Mouse (Mus musculus) megakaryocyte, embryonic 14.5 days (primary cell): Measurements from ENCODE around the gene Snx8.

Source experiments
- FLI1 ChIP-seq: IDR thresholded peaks from 2 replicates; pipeline ENCODE4 v1.6.1; 2012; ENCODE audit warnings: low read length, inconsistent platforms, mixed read lengths
- GATA1 ChIP-seq: IDR thresholded peaks from 3 replicates; pipeline ENCODE4 v1.6.1; 2012; ENCODE audit warnings: mixed read lengths, low read length, inconsistent platforms, borderline replicate concordance

DNA sequence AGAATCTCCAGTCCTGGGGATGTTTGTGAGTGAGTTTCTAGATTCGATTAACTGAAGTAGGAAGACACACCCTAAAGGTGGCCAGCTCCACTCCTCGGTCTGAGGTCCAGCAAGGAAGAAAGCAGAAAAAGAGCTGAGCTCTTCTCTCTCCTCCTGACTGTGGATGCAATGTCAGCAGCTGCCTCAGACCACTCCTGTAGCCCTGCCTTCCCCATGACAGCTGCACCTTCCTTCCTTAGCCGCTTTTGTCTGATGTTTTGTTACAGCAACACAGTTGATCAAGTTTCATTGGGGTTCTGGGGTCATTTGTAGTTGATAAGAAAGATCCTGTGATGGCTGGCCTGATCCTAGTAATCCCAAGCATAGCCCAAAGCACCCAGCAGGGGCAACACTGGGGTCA is 31.6 kb downstream of the Snx8 start:
- TF ChIP-seq GATA1 = no peak
- TF ChIP-seq FLI1 = no peak
